Mouse (Mus musculus) embryonic facial prominence, embryonic 14.5 days (tissue): ENCODE results near the gene Hoxd3. TPM values are rescaled to one million over a fixed set of nuclear protein-coding genes. Genes with fewer than 3 reads are reported as not detected.

ENCODE experiments used
- ATAC-seq: fragments of 200-750 bp; cut with Nextera tagmentation; 2 replicates; pipeline ENCODE4 v1.8.0; 2017; ENCODE audit warnings: low read depth, moderate number of reproducible peaks, moderate TSS enrichment
- DNase-seq: peaks from one replicate; pipeline ENCODE4 v3.0.0-alpha.2; 2015; ENCODE audit warnings: low spot score
- H3K27ac ChIP-seq: fragments of 300-500 bp; sonication (generic); replicated peaks from 2 replicates; pipeline ENCODE4 v1.5.1; 2014; ENCODE audit warnings: low read depth, mild to moderate bottlenecking, low read length, moderate library complexity
- H3K27me3 ChIP-seq: fragments of 300-500 bp; sonication (generic); replicated peaks from 2 replicates; pipeline ENCODE4 v1.6.1; 2014; ENCODE audit warnings: low read length; ENCODE audit not compliant: control insufficient read depth, insufficient read depth
- H3K36me3 ChIP-seq: fragments of 300-500 bp; sonication (generic); 2 replicates; pipeline ENCODE4 v1.6.1; 2014; ENCODE audit warnings: low read length, mixed read lengths; ENCODE audit not compliant: control insufficient read depth, insufficient read depth
- H3K4me1 ChIP-seq: fragments of 300-500 bp; sonication (generic); 2 replicates; pipeline ENCODE4 v1.6.1; 2014; ENCODE audit warnings: antibody characterized with exemption, low read length; ENCODE audit not compliant: control insufficient read depth, insufficient read depth
- H3K4me2 ChIP-seq: fragments of 300-500 bp; sonication (generic); 2 replicates; pipeline ENCODE4 v1.6.1; 2014; ENCODE audit warnings: low read depth, mild to moderate bottlenecking, low read length, moderate library complexity, mixed read lengths
- H3K4me3 ChIP-seq: fragments of 300-500 bp; sonication (generic); 2 replicates; pipeline ENCODE4 v1.5.1; 2014; ENCODE audit warnings: low read depth, mild to moderate bottlenecking, low read length
- H3K9ac ChIP-seq: fragments of 300-500 bp; sonication (generic); 2 replicates; pipeline ENCODE4 v1.6.1; 2014; ENCODE audit warnings: low read depth, mild to moderate bottlenecking, low read length, moderate library complexity, mixed read lengths
- H3K9me3 ChIP-seq: fragments of 300-500 bp; sonication (generic); 2 replicates; pipeline ENCODE4 v1.6.1; 2016; ENCODE audit warnings: low read length; ENCODE audit not compliant: control insufficient read depth
- WGBS: fragments of 180-500 bp; shearing (Covaris S2); extraction: QIAGEN DNeasy Blood & Tissue Kit; methylation state at CpG from one replicate; pipeline ENCODE4 v1.1.7; 2014; 5-methylcytosine and 5-hydroxymethylcytosine counted together
- polyA plus RNA-seq: library from polyadenylated mRNA; unstranded; fragments of >200 nt; fragmentation: Nextera tagmentation; extraction: Ambion mirVana; gene quantifications from 2 replicates; pipeline ENCODE4 v1.2.1, GENCODE M21; 2014

Hoxd3 gene
- polyA plus RNA-seq, 1 experiment from 2014 or later: 3.8 TPM

GRCm38 (mm10) chr2:74704999-74705466 lies 6.7 kb upstream of the Hoxd3 start:
- Histone ChIP-seq H3K9me3 (no peaks in the 10 kb centered on the region), H3K27me3 (peaks cover 96% of the 10 kb centered on the region), H3K4me3 (peak overlapping the region; percentile 44), H3K9ac (peak overlapping the region; percentile 58), H3K4me2 (peak overlapping the region; percentile 72), H3K36me3 (no peaks in the 10 kb centered on the region), H3K27ac (0 out of 2 replicates have a peak overlapping the region, but pooled peaks have one; percentile 28), H3K4me1 (peaks cover 12% of the 10 kb centered on the region; the same call in 1 of the 2 replicates)
- 0% methylated on average over 9 of the region's 66 CpGs for WGBS
- DNase-seq (no peak), ATAC-seq (peak; percentile 22; the same call in 1 of the 2 replicates)

GRCm38 (mm10) chr2:74705467-74706089 lies 6.1 kb upstream of the Hoxd3 start:
- peaks cover 12% of the 10 kb centered on the region; the same call in 1 of the 2 replicates for H3K4me1 ChIP-seq
- H3K27me3 ChIP-seq: peaks cover 96% of the 10 kb centered on the region
- no peaks in the 10 kb centered on the region for H3K36me3 ChIP-seq
- WGBS: under 1% methylated on average over 15 of the region's 85 CpGs
- H3K4me3 ChIP-seq: peak overlapping the region; percentile 44
- 0 out of 2 replicates have a peak overlapping the region, but pooled peaks have one; percentile 28 for H3K27ac ChIP-seq
- no peaks in the 10 kb centered on the region for H3K9me3 ChIP-seq
- peak overlapping the region; percentile 72 for H3K4me2 ChIP-seq
- peak overlapping the region; percentile 58 for H3K9ac ChIP-seq
- ATAC-seq (0 out of 2 replicates have a peak, but pooled peaks have one; percentile 23), DNase-seq (no peak)

- Histone ChIP-seq H3K4me3 (peak overlapping the region; percentile 44), H3K9ac (no peak overlapping the region), H3K36me3 (no peaks in the 10 kb centered on the region), H3K4me1 (peaks cover 12% of the 10 kb centered on the region; the same call in 1 of the 2 replicates), H3K9me3 (no peaks in the 10 kb centered on the region), H3K4me2 (peak overlapping the region; percentile 11; the same call in 1 of the 2 replicates), H3K27ac (no peak overlapping the region), H3K27me3 (peaks cover 96% of the 10 kb centered on the region)
- WGBS: 2% methylated on average over 13 of the region's 13 CpGs
- ATAC-seq (no peak), DNase-seq (no peak)
Observed at GRCm38 (mm10) chr2:74706393-74706960, 5.2 kb upstream of the Hoxd3 start.

- WGBS: 11% methylated on average over 7 of the region's 7 CpGs
- H3K27me3 ChIP-seq: peaks cover 97% of the 10 kb centered on the region
- peaks cover 12% of the 10 kb centered on the region; the same call in 1 of the 2 replicates for H3K4me1 ChIP-seq
- no peak overlapping the region for H3K27ac ChIP-seq
- no peaks in the 10 kb centered on the region for H3K36me3 ChIP-seq
- no peak overlapping the region for H3K4me2 ChIP-seq
- ATAC-seq (no peak), DNase-seq (no peak)
- no peak overlapping the region for H3K9ac ChIP-seq
- no peaks in the 10 kb centered on the region for H3K9me3 ChIP-seq
- H3K4me3 ChIP-seq: no peak overlapping the region
Observed at GRCm38 (mm10) chr2:74707599-74707998, 4.1 kb upstream of the Hoxd3 start.

GRCm38 (mm10) chr2:74708676-74709075 lies 3.1 kb upstream of the Hoxd3 start:
- Histone ChIP-seq H3K27ac (no peak overlapping the region), H3K27me3 (peaks cover 97% of the 10 kb centered on the region), H3K9ac (no peak overlapping the region), H3K9me3 (no peaks in the 10 kb centered on the region), H3K4me2 (no peak overlapping the region), H3K4me1 (peaks cover 12% of the 10 kb centered on the region; the same call in 1 of the 2 replicates), H3K36me3 (no peaks in the 10 kb centered on the region), H3K4me3 (no peak overlapping the region)
- WGBS: 10% methylated on average over 4 of the region's 4 CpGs
- DNase-seq (no peak), ATAC-seq (no peak)

- Histone ChIP-seq H3K27me3 (peaks cover 97% of the 10 kb centered on the region), H3K4me2 (no peak overlapping the region)
- 5% methylated on average over 5 of the region's 5 CpGs for WGBS
Observed at GRCm38 (mm10) chr2:74709465-74710419, 2.0 kb upstream of the Hoxd3 start.

GRCm38 (mm10) chr2:74710929-74711543 lies 691 bp upstream of the Hoxd3 start:
- 2% methylated on average over 16 of the region's 16 CpGs for WGBS
- peaks cover 99% of the 10 kb centered on the region for H3K27me3 ChIP-seq
- ATAC-seq: no peak
- H3K27ac ChIP-seq: no peak overlapping the region
- peak overlapping the region; percentile 42; the same call in 1 of the 2 replicates for H3K4me3 ChIP-seq
- H3K9ac ChIP-seq: no peak overlapping the region
- no peak for DNase-seq
- H3K4me1 ChIP-seq: peaks cover 2% of the 10 kb centered on the region; the same call in 1 of the 2 replicates
- H3K36me3 ChIP-seq: no peaks in the 10 kb centered on the region
- peak overlapping the region; percentile 21 for H3K4me2 ChIP-seq
- H3K9me3 ChIP-seq: no peaks in the 10 kb centered on the region

More at GRCm38 (mm10) chr2:74709465-74710419, 2.0 kb upstream of the Hoxd3 start:
- H3K36me3 ChIP-seq: no peaks in the 10 kb centered on the region
- H3K9me3 ChIP-seq: no peaks in the 10 kb centered on the region
- DNase-seq (no peak), ATAC-seq (no peak)
- no peak overlapping the region for H3K4me3 ChIP-seq
- no peak overlapping the region for H3K9ac ChIP-seq
- H3K27ac ChIP-seq: no peak overlapping the region
- peaks cover 9% of the 10 kb centered on the region; the same call in 1 of the 2 replicates for H3K4me1 ChIP-seq
